Mouse (Mus musculus) limb, embryonic 14.5 days (tissue): ENCODE results near the gene Slc25a22. TPM values are rescaled to one million over a fixed set of nuclear protein-coding genes. Genes with fewer than 3 reads are reported as not detected.
"Not testable (repeated sequence)": the region's sequence is repeated elsewhere in the genome, so short reads cannot be mapped to it uniquely, and the experiment has no call there.

Source experiments
- ATAC-seq: fragments of 200-750 bp; cut with Nextera tagmentation; 2 replicates; pipeline ENCODE4 v1.8.0; 2017; ENCODE audit warnings: low read depth, moderate number of reproducible peaks, moderate TSS enrichment; ENCODE audit not compliant: low FRiP score
- DNase-seq: peaks from one replicate; pipeline ENCODE4 v3.0.0-alpha.2; 2015; ENCODE audit warnings: low spot score
- H3K27ac ChIP-seq: fragments of 300-500 bp; sonication (generic); replicated peaks from 2 replicates; pipeline ENCODE4 v1.5.1; 2014; ENCODE audit warnings: low read depth, mild to moderate bottlenecking, low read length, moderate library complexity, mixed read lengths
- H3K27me3 ChIP-seq: fragments of 300-500 bp; sonication (generic); 2 replicates; pipeline ENCODE4 v1.6.1; 2014; ENCODE audit warnings: low read length, mixed read lengths; ENCODE audit not compliant: control insufficient read depth, insufficient read depth
- H3K36me3 ChIP-seq: fragments of 300-500 bp; sonication (generic); 2 replicates; pipeline ENCODE4 v1.6.1; 2014; ENCODE audit warnings: mild to moderate bottlenecking, low read length, moderate library complexity, mixed read lengths; ENCODE audit not compliant: control insufficient read depth, insufficient read depth
- H3K4me1 ChIP-seq: fragments of 300-500 bp; sonication (generic); 2 replicates; pipeline ENCODE4 v1.6.1; 2014; ENCODE audit warnings: antibody characterized with exemption, low read length, mixed read lengths; ENCODE audit not compliant: control insufficient read depth, insufficient read depth
- H3K4me2 ChIP-seq: fragments of 300-500 bp; sonication (generic); replicated peaks from 2 replicates; pipeline ENCODE4 v1.6.1; 2014; ENCODE audit warnings: low read depth, mild to moderate bottlenecking, low read length, moderate library complexity; ENCODE audit not compliant: severe bottlenecking
- H3K4me3 ChIP-seq: fragments of 300-500 bp; sonication (generic); replicated peaks from 2 replicates; pipeline ENCODE4 v1.5.1; 2014; ENCODE audit warnings: low read length
- H3K9ac ChIP-seq: fragments of 300-500 bp; sonication (generic); 2 replicates; pipeline ENCODE4 v1.6.1; 2014; ENCODE audit warnings: mild to moderate bottlenecking, low read depth, low read length, moderate library complexity; ENCODE audit not compliant: severe bottlenecking
- H3K9me3 ChIP-seq: fragments of 300-500 bp; sonication (generic); 2 replicates; pipeline ENCODE4 v1.6.1; 2016; ENCODE audit warnings: low read length; ENCODE audit not compliant: control insufficient read depth
- POLR2A ChIP-seq: fragments of 200-500 bp; IDR thresholded peaks from 2 replicates; pipeline ENCODE4 v1.8.0; 2012; ENCODE audit warnings: inconsistent platforms, mild to moderate bottlenecking, moderate library complexity, borderline replicate concordance; ENCODE audit not compliant: insufficient read depth, insufficient read length; ENCODE audit errors: extremely low read depth
- WGBS: fragments of 180-500 bp; shearing (Covaris S2); extraction: QIAGEN DNeasy Blood & Tissue Kit; methylation state at CpG from one replicate; pipeline ENCODE4 v1.1.7; 2014; 5-methylcytosine and 5-hydroxymethylcytosine counted together
- polyA plus RNA-seq, 2 experiments: library from polyadenylated mRNA; depleted of rRNA in 1 of 2; stranded (reverse) in 1 of 2; unstranded in 1 of 2; fragments of >200 nt; fragmentation: Nextera tagmentation in 1 of 2; extraction: Ambion mirVana in 1 of 2; gene quantifications; 2 replicates each; pipeline versions ENCODE4 v1.2.1 to v1.2.3; 2012 to 2014

Slc25a22 gene
- polyA plus RNA-seq, 2 experiments: 22.8 to 75.1 TPM

DNA sequence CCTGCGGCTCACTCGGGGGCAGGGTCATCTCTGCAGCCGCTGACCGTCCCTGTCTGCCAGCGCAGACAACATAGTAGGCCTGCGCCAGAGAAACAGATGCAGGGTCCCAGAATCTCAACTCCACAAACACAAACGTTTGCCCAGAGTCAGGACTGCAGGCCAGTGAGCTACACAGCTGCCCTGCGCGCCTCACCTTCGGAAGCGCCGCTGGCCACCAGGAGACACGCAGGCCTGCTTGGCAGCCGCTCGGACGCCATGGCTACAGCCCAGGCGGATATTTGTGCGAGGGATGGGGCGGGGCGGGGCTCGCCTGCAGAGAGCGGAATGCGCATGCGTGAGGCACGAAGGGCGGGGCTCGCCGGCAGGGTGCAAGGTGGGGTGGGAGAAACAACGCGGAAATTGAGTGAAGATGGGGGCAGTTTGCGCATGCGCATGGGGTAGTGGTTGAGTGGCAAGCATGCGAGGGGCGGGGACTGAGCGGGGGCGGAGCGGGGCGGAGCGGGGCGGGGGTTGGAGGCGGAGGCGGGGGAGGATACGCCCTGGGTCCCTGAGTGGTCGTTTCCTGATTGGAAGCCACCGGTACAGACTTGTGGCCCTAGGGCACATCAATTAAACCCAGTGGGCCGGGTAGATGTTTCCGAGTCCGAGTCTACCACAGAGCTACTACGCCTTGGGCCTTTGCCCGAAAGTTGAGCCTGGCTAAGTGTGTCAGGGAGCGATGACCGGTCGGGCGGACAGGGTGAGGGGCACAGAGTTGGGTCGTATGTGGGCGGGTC lies 23.7 kb downstream of the Slc25a22 start, which contains the start of gene Gatd1:
Gatd1 (minus strand) TSS at position 328 of the 776 bp plus-strand sequence.
- peaks cover 23% of the 10 kb centered on the region for H3K36me3 ChIP-seq
- TF ChIP-seq POLR2A: peak; percentile 87; the same call in 1 of the 2 replicates
- H3K9me3 ChIP-seq: no peaks in the 10 kb centered on the region
- peak within 1 kb of the TSS; percentile 67 for H3K27ac ChIP-seq
- H3K4me2 ChIP-seq: peak within 1 kb of the TSS; percentile 83
- H3K4me1 ChIP-seq: peaks cover 5% of the 10 kb centered on the region
- H3K27me3 ChIP-seq: no peaks in the 10 kb centered on the region
- DNase-seq (peak; percentile 98), ATAC-seq (peak; percentile 95)
- peak within 1 kb of the TSS; percentile 72 for H3K4me3 ChIP-seq
- H3K9ac ChIP-seq: peak within 1 kb of the TSS; percentile 80
- WGBS: 1% methylated on average over 45 of the region's 56 CpGs

GRCm38 (mm10) chr7:141413331-141413730 lies 24.4 kb downstream of the Slc25a22 start:
- Histone ChIP-seq H3K4me3 (peak overlapping the region; percentile 72), H3K27ac (peak overlapping the region; percentile 67), H3K4me1 (peaks cover 5% of the 10 kb centered on the region), H3K27me3 (no peaks in the 10 kb centered on the region), H3K9me3 (no peaks in the 10 kb centered on the region), H3K4me2 (peak overlapping the region; percentile 83), H3K36me3 (peaks cover 30% of the 10 kb centered on the region), H3K9ac (peak overlapping the region; percentile 80)
- ATAC-seq (0 out of 2 replicates have a peak, but pooled peaks have one; percentile 0), DNase-seq (no peak)
- WGBS: 1% methylated on average over 16 of the region's 16 CpGs
- no peak for TF ChIP-seq POLR2A

- 92% methylated on average over 1 of the region's 1 CpGs for WGBS
- Histone ChIP-seq H3K27ac (no peak overlapping the region), H3K4me2 (no peak overlapping the region), H3K9ac (no peak overlapping the region), H3K36me3 (peaks cover 34% of the 10 kb centered on the region), H3K9me3 (no peaks in the 10 kb centered on the region), H3K27me3 (no peaks in the 10 kb centered on the region), H3K4me3 (no peak overlapping the region), H3K4me1 (peaks cover 5% of the 10 kb centered on the region)
- no peak for TF ChIP-seq POLR2A
- no peak for ATAC-seq
- DNase-seq: no peak
These were observed 26.0 kb downstream of the Slc25a22 start for GRCm38 (mm10) chr7:141411667-141412066.

GRCm38 (mm10) chr7:141410631-141411030 lies 27.1 kb downstream of the Slc25a22 start:
- no peaks in the 10 kb centered on the region for H3K9me3 ChIP-seq
- H3K27me3 ChIP-seq: no peaks in the 10 kb centered on the region
- DNase-seq: no peak
- H3K4me1 ChIP-seq: peaks cover 5% of the 10 kb centered on the region
- 84% methylated on average over 8 of the region's 8 CpGs for WGBS
- no peak overlapping the region for H3K4me2 ChIP-seq
- no peak overlapping the region for H3K27ac ChIP-seq
- H3K9ac ChIP-seq: no peak overlapping the region
- H3K36me3 ChIP-seq: peaks cover 34% of the 10 kb centered on the region
- no peak for TF ChIP-seq POLR2A
- ATAC-seq: no peak
- no peak overlapping the region for H3K4me3 ChIP-seq

DNA sequence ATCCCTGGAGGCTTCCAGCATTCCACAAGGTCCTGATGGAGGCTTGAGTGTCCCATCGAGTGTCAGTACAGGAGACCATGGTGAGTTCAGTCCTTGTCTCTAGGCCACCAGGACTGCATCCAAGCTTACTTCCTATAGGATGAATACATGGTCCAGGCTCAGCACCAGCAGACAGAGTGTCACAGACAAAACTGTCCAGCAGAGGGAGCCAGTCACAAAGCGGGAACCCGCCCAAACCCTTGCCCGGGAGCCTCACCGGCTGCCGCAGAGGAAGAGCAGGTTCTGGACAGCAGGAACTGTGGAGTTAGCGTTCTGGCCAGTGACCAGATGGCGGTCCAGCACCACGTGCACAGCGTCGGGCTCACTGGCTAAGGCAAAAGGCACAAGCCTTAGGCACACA lies 28.9 kb downstream of the Slc25a22 start:
- ATAC-seq (peak; percentile 76), DNase-seq (peak; percentile 66)
- WGBS: 19% methylated on average over 11 of the region's 11 CpGs
- Histone ChIP-seq H3K27ac (no peak overlapping the region), H3K9ac (no peak overlapping the region), H3K36me3 (peaks cover 34% of the 10 kb centered on the region), H3K9me3 (no peaks in the 10 kb centered on the region), H3K27me3 (no peaks in the 10 kb centered on the region), H3K4me1 (peaks cover 5% of the 10 kb centered on the region), H3K4me2 (no peak overlapping the region), H3K4me3 (no peak overlapping the region)
- no peak for TF ChIP-seq POLR2A

DNA sequence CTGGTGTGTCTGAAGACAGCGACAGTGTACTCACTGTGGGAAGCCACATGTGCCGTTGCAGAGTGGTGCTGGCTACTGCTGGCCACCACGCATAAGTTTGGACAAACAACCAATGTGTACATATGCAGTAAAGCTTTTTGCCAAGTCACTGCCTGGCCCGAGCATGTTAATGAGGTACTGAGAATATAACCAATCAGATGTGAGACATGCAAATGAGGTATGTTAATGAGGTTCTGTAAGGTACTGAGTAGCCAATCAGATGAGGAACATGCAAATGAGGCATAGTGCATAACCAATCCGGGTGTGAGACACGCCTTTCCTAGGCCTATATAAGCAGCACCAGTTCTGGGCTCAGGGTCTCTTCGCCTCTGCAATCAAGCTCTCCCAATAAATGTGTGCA lies 30.0 kb downstream of the Slc25a22 start:
- not testable (repeated sequence) for DNase-seq, H3K9ac ChIP-seq, H3K4me2 ChIP-seq, H3K9me3 ChIP-seq, H3K27me3 ChIP-seq, ATAC-seq, H3K4me3 ChIP-seq, H3K27ac ChIP-seq, H3K4me1 ChIP-seq
- 96% methylated on average over 7 of the region's 7 CpGs for WGBS
- H3K36me3 ChIP-seq: peaks cover 42% of the 10 kb centered on the region
